Mouse (Mus musculus) Patski (cell line): Measurements from ENCODE around the gene Klrb1c. TPM values are rescaled to one million over a fixed set of nuclear protein-coding genes. Genes with fewer than 3 reads are reported as not detected.
"Not testable (repeated sequence)": the region's sequence is repeated elsewhere in the genome, so short reads cannot be mapped to it uniquely, and the experiment has no call there.

Source experiments
- ATAC-seq: fragments of 100-300 bp; one replicate; pipeline ENCODE4 v1.8.0; 2021
- CTCF ChIA-PET: fragments of 350-600 bp; sonication (Branson Sonifier 250); formaldehyde crosslinking; loops from one replicate; lab custom pipeline; 2022; ENCODE audit warnings: inconsistent platforms; lab: Charles Lee
- POLR2A ChIA-PET: fragments of 350-600 bp; sonication (Branson Sonifier 250); formaldehyde crosslinking; loops from one replicate; lab custom pipeline; 2022; ENCODE audit warnings: antibody characterized with exemption, inconsistent platforms; lab: Charles Lee
- DNase-seq: peaks from one replicate; pipeline ENCODE4 v3.0.0-alpha.2; 2011; ENCODE audit warnings: low read depth, low spot score
- H3K27me3 ChIP-seq: fragments of 371-371 bp; one replicate; pipeline ENCODE4 v1.5.1; 2021
- CTCF ChIP-seq: fragments of 100-300 bp; IDR thresholded peaks from one replicate; pipeline ENCODE4 v1.5.1; 2021
- in situ Hi-C: fragments of 300-500 bp; cut with MboI; formaldehyde crosslinking; loops from 3 replicates; pipeline ENCODE4 v1.11.1; 2018; ENCODE audit warnings: low pct_unique_long_range_greater_than_20kb, mixed read lengths
- polyA plus RNA-seq: library from polyadenylated mRNA; unstranded; gene quantifications from one replicate; pipeline ENCODE4 v1.2.3, GENCODE M21; 2021

Gene Klrb1c
- polyA plus RNA-seq, 1 experiment from 2014 or later: not detected

GRCm38 (mm10) chr6:128766486-128767254 is 22.3 kb downstream of the Klrb1c start:
- DNase-seq, POLR2A ChIA-PET, H3K27me3 ChIP-seq: not testable (repeated sequence)
- peak; percentile 48 for ATAC-seq
- CTCF ChIA-PET: interaction anchor here (0.7 to 1.7 kb wide), 4 partner anchors 33 to 73 kb away, joined by 3 to 9 read pairs (median 4); no protein-coding TSS in a partner anchor
- in situ Hi-C loops: loop anchor here (5.0 kb wide), 1 partner anchor 76 kb away; no protein-coding TSS in a partner anchor
- peak; percentile 63 for TF ChIP-seq CTCF

DNA sequence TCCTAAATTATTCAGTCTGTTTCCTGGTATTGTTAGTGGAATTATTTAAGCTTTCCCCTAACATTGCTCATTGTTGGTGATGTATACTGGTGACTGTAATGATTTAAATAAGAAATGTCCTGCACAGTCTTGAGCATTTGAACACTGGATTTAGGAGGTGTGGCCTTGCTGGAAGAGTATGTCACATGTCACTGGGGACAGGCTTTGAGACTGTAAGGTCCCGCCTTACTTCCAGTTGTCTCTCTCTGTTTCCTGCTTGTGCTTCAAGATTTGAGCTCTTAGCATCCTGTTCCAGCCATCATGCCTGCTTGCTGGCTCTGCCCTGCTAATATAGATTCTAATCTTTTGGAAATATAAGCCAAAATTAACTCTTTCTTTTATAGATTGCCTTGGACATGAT is 23.8 kb downstream of the Klrb1c start:
- peaks cover 4% of the 10 kb centered on the region for H3K27me3 ChIP-seq
- ChIA-PET CTCF (no interaction called here), POLR2A (no interaction called here)
- DNase-seq (no peak), ATAC-seq (no peak)
- TF ChIP-seq CTCF: no peak
- in situ Hi-C loops: loop anchor here (5.0 kb wide), 1 partner anchor 77 kb away; no protein-coding TSS in a partner anchor

GRCm38 (mm10) chr6:128764598-128764997 is 24.4 kb downstream of the Klrb1c start:
- POLR2A ChIA-PET: no interaction called here

DNA sequence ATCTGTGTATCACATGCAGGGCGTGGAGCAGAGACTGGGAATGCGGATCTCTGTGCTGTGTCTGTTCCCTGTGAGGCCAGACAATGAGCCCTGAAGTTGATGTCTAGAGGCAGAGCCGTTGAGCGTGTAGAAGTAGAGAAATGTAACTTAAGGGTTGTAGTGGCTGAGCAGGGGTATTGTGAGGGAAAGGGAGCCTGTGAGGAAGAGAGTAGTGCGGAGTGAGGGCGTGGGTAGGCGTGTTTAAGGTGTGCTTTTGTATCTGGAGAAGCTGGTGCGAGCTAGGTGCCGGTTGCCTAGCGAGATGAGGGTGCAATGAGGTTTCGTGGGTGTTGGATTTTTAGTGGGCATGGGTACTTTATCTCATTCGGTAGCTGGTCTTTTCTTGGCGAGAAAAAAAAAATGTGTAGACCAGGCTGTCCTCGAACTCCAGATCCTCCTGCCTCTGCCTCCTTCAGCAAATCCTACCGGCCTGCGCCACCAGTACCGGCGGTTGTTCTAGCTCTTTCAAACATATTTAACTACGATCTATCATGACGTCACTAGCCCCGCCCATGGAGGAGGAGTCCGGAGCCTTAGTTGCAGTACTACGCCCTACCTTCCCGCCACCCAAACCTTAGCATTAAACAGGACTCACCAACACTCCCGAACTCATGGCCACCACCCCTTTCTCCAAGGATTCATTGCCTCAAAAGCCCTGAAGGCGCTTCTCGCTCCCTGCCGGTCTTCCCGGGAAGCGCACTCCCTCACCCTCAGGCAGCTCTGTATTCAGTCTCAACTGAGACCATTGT is 25.1 kb downstream of the Klrb1c start:
- CTCF ChIA-PET: interaction anchor here (1.0 to 1.6 kb wide), 2 partner anchors 39 to 50 kb away, joined by 3 to 6 read pairs; no protein-coding TSS in a partner anchor
- POLR2A ChIA-PET: interaction anchor here (0.6 kb wide), 1 partner anchor 506 kb away, joined by 3 read pairs; no protein-coding TSS in a partner anchor
- TF ChIP-seq CTCF: peak; percentile 72
- in situ Hi-C loops: loop anchor here (5.0 kb wide), 1 partner anchor 33 kb away; no protein-coding TSS in a partner anchor
- no peaks in the 10 kb centered on the region for H3K27me3 ChIP-seq
- DNase-seq (peak; percentile 95), ATAC-seq (peak; percentile 92)

More at GRCm38 (mm10) chr6:128764598-128764997, 24.4 kb downstream of the Klrb1c start:
- peaks cover 4% of the 10 kb centered on the region for H3K27me3 ChIP-seq
- CTCF ChIA-PET: interaction anchor here (1.0 to 1.6 kb wide), 2 partner anchors 38 to 50 kb away, joined by 3 to 6 read pairs; no protein-coding TSS in a partner anchor
- TF ChIP-seq CTCF: no peak
- in situ Hi-C loops: loop anchor here (5.0 kb wide), 1 partner anchor 33 kb away; no protein-coding TSS in a partner anchor
- no peak for DNase-seq
- ATAC-seq: no peak

GRCm38 (mm10) chr6:128762892-128763670 is 25.9 kb downstream of the Klrb1c start:
- H3K27me3 ChIP-seq, POLR2A ChIA-PET, DNase-seq, ATAC-seq: not testable (repeated sequence)
- CTCF ChIA-PET: interaction anchor here (1.6 kb wide), 1 partner anchor 51 kb away, joined by 3 read pairs; no protein-coding TSS in a partner anchor
- in situ Hi-C loops: loop anchor here (5.0 kb wide), 1 partner anchor 34 kb away; no protein-coding TSS in a partner anchor

- in situ Hi-C loops: loop anchor here (5.0 kb wide), 1 partner anchor 36 kb away; no protein-coding TSS in a partner anchor
- DNase-seq (no peak), ATAC-seq (peak; percentile 0)
- POLR2A ChIA-PET: no interaction called here
- no peak for TF ChIP-seq CTCF
- CTCF ChIA-PET: interaction anchor here (0.7 to 1.5 kb wide), 2 partner anchors 38 to 39 kb away, joined by 3 to 5 read pairs; no protein-coding TSS in a partner anchor
- H3K27me3 ChIP-seq: no peaks in the 10 kb centered on the region
Observed at GRCm38 (mm10) chr6:128761144-128761540, 27.9 kb downstream of the Klrb1c start.

GRCm38 (mm10) chr6:128760416-128761143 is 28.4 kb downstream of the Klrb1c start:
- TF ChIP-seq CTCF: peak; percentile 76
- POLR2A ChIA-PET: not testable (repeated sequence)

DNA sequence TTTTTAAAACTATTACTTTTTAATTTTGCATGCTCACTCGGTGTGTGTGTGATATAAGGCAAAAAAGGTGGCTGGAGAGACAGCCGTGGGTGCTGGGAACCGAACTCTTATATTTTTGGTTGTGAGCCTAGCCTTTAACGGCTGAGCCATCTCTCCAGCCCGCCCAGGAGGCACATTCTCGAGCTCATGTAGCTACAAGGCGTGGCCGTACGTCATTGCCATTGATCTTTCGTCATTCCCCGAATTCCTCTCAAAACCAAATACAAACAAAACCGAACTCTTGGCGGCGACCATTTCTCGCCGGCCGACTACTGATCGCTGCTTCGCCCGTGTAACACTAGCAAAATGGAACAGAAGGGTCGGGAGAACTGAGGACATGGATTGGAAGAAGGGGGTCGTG is 29.0 kb downstream of the Klrb1c start:
- DNase-seq, POLR2A ChIA-PET, H3K27me3 ChIP-seq: not testable (repeated sequence)
- CTCF ChIA-PET: interaction anchor here (1.5 kb wide), 1 partner anchor 40 kb away, joined by 3 read pairs; no protein-coding TSS in a partner anchor
- ATAC-seq: peak; percentile 33
- in situ Hi-C loops: loop anchor here (5.0 kb wide), 1 partner anchor 37 kb away; no protein-coding TSS in a partner anchor

More at GRCm38 (mm10) chr6:128760416-128761143, 28.4 kb downstream of the Klrb1c start:
- CTCF ChIA-PET: interaction anchor here (0.7 to 1.5 kb wide), 2 partner anchors 39 to 40 kb away, joined by 3 to 5 read pairs; no protein-coding TSS in a partner anchor
- in situ Hi-C loops: loop anchor here (5.0 kb wide), 1 partner anchor 37 kb away; no protein-coding TSS in a partner anchor
- not testable (repeated sequence) for H3K27me3 ChIP-seq, DNase-seq
- ATAC-seq: peak; percentile 84
